In genomic region chr3:96977507-96977906, GRCm38 (mm10) we compare ENCODE assay signal across 46 mouse cellular contexts. TPM values are rescaled to one million over a fixed set of nuclear protein-coding genes. Genes with fewer than 3 reads are reported as not detected.
"Had no signal": no experiment of that assay in that cellular context is flagged by ENCODE, and none has a peak within 500 bp of the region (broad histone marks: within the 10 kb centered on the region; RNA-seq: fewer than 3 reads in every experiment).

No protein-coding gene starts in this region.

- H3K27ac ChIP-seq: heart, embryonic 10.5 days; heart, embryonic 13.5 days; heart, embryonic 15.5 days; hindbrain, embryonic 10.5 days; hindbrain, embryonic 13.5 days; hindbrain, postnatal 0 days; intestine, embryonic 15.5 days; kidney, embryonic 15.5 days; kidney, postnatal 0 days; layer of hippocampus, adult 2 months had no signal

- H3K4me2 ChIP-seq: heart, embryonic 11.5 days; heart, embryonic 12.5 days; heart, embryonic 13.5 days; heart, embryonic 15.5 days; hindbrain, embryonic 12.5 days; hindbrain, embryonic 13.5 days; hindbrain, embryonic 14.5 days; hindbrain, embryonic 15.5 days; intestine, embryonic 15.5 days; kidney, embryonic 15.5 days had no signal

- DNase-seq: heart, postnatal 10 days; heart, postnatal 14 days; heart, postnatal 36 days; heart, postnatal 4 days; kidney, adult 11 months; kidney, adult 18-20 months; kidney, adult 2 months; kidney, adult 8-10 months; kidney, adult 9 months; kidney, postnatal 10 days; kidney, postnatal 14 days; kidney, postnatal 25 days; kidney, postnatal 36 days; kidney, postnatal 4 days; layer of hippocampus, adult 9-11 months; layer of hippocampus, postnatal 36 days had no signal

- H3K9ac ChIP-seq: heart, embryonic 12.5 days; heart, embryonic 13.5 days; heart, embryonic 15.5 days; hindbrain, embryonic 12.5 days; hindbrain, embryonic 13.5 days; hindbrain, embryonic 14.5 days; hindbrain, embryonic 15.5 days; intestine, embryonic 15.5 days; kidney, embryonic 15.5 days had no signal

- H3K27me3 ChIP-seq: heart, embryonic 12.5 days; heart, embryonic 15.5 days; hindbrain, embryonic 12.5 days; hindbrain, embryonic 13.5 days; hindbrain, embryonic 15.5 days; intestine, embryonic 15.5 days; kidney, embryonic 15.5 days had no signal

- H3K4me3 ChIP-seq: heart, embryonic 10.5 days; heart, embryonic 12.5 days; heart, embryonic 13.5 days; heart, embryonic 15.5 days; hindbrain, embryonic 10.5 days; hindbrain, embryonic 12.5 days; hindbrain, embryonic 13.5 days; hindbrain, embryonic 15.5 days; intestine, embryonic 15.5 days; kidney, embryonic 15.5 days; layer of hippocampus, adult 2 months had no signal

- H3K4me1 ChIP-seq: hindbrain, embryonic 10.5 days; intestine, embryonic 15.5 days; kidney, embryonic 15.5 days had no signal

- H3K36me3 ChIP-seq: heart, embryonic 10.5 days; heart, embryonic 12.5 days; heart, embryonic 13.5 days; heart, embryonic 15.5 days; hindbrain, embryonic 10.5 days; hindbrain, embryonic 12.5 days; hindbrain, embryonic 13.5 days; hindbrain, embryonic 15.5 days; intestine, embryonic 15.5 days; kidney, embryonic 15.5 days had no signal

- ATAC-seq: hindbrain, postnatal 0 days; inflammation-experienced regulatory T-cells, adult 6 months; intestine, embryonic 15.5 days; intestine, embryonic 16.5 days; intestine, postnatal 0 days had no signal

- H3K9me3 ChIP-seq: heart, embryonic 10.5 days; heart, embryonic 12.5 days; heart, embryonic 13.5 days; heart, embryonic 15.5 days; hindbrain, embryonic 10.5 days; hindbrain, embryonic 12.5 days; hindbrain, embryonic 13.5 days; hindbrain, embryonic 15.5 days; intestine, embryonic 15.5 days; kidney, embryonic 15.5 days had no signal

RNA-seq across cellular contexts. Expression of gene Gja8, which starts 51.7 kb away (rescaled TPM):
- total RNA-seq: heart, postnatal 10 days; heart, postnatal 14 days; heart, postnatal 36 days; heart, postnatal 4 days; hematopoietic stem cell, adult 5-6 weeks; hindbrain, postnatal 0 days; layer of hippocampus, adult 18-20 months; layer of hippocampus, adult 2 months; layer of hippocampus, adult 8-10 months; layer of hippocampus, postnatal 10 days; layer of hippocampus, postnatal 14 days; layer of hippocampus, postnatal 25 days; layer of hippocampus, postnatal 36 days; left cerebral cortex, adult 18-20 months had no signal
- polyA plus RNA-seq: heart, embryonic 10.5 days; heart, embryonic 11.5 days; heart, embryonic 12.5 days; heart, embryonic 13.5 days; heart, embryonic 15.5 days; heart, embryonic 16.5 days; heart, postnatal 0 days; hindbrain, embryonic 10.5 days; hindbrain, embryonic 11.5 days; hindbrain, embryonic 14.5 days; hindbrain, embryonic 15.5 days; inflammation-experienced regulatory T-cells, adult 6 months; intestine, embryonic 14.5 days; kidney, adult 2 months; large intestine, adult 2 months had no signal
